Mouse (Mus musculus): ENCODE measurements around the gene Fbll1.

GRCm38 (mm10) chr11:35775606-35776005 is 23.1 kb downstream of the Fbll1 start:
- TF ChIP-seq CTCF (IDR thresholded peaks at IDR 0.05; ENCODE audit: borderline replicate concordance, extremely low read depth, insufficient read depth, insufficient read length) (no peak), POLR2A (IDR thresholded peaks at IDR 0.05; ENCODE audit: borderline replicate concordance, extremely low read depth, insufficient read depth, insufficient read length, poor library complexity, severe bottlenecking) (no peak)
